Mouse (Mus musculus) ZHBTc4 (cell line): ENCODE measurements at regions not wholly inside any gene's neighbourhood (a gene's known extent, or its start where the extent isn't known, plus 50 kb on each side); places are given as distances from the start of the nearest gene placed in this dataset.

Experiments
- DNase-seq: peaks from one replicate; pipeline ENCODE4 v3.0.0-alpha.2; 2011; ENCODE audit warnings: low read depth, low spot score

DNA sequence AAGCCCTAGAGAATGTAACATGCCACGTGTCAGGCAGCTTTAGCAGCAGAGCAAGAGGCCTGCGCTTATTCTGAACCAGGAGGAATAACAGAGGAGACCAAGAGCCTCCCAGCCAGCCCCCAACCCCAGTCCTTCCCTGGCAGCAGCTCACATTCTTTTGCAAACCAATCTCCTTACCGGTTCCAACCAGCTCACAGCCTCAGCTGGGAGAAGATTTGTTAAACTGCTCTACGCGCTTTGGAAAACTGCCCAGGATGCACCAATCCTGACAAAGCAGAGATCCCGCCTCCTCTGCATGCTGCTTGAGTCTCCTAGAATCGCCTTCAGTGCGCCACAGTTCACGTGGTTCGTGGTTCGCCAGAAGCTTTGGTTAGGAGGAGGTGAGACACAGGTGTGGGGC is 51.8 kb downstream of the Gm9376 start:
- DNase-seq: peak; percentile 97

- DNase-seq: no peak
Observed at GRCm38 (mm10) chr14:118320101-118320500, 53.3 kb downstream of the Gm9376 start.

DNA sequence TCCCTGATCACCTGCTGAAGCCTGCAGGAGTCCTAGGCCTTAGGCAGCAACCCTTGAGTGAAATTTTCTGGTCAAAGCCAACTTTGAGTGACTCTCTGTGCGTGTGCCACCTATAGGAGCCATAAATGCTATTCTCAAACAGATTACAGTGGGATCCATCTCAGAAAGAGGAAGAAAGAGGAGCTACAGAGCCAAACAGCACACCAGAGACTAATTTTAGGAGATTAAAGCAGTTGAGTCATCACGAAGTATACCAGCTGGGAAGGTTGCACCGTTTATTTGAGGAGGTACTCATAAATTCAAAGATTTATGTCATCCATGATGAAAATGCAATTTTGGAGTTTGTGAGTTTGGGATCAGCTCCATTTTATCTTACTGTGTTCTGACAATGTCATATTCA is 54.3 kb downstream of the Gm9376 start:
- no peak for DNase-seq

- DNase-seq: no peak
Observed at GRCm38 (mm10) chr14:118322003-118322821, 55.5 kb downstream of the Gm9376 start.

DNA sequence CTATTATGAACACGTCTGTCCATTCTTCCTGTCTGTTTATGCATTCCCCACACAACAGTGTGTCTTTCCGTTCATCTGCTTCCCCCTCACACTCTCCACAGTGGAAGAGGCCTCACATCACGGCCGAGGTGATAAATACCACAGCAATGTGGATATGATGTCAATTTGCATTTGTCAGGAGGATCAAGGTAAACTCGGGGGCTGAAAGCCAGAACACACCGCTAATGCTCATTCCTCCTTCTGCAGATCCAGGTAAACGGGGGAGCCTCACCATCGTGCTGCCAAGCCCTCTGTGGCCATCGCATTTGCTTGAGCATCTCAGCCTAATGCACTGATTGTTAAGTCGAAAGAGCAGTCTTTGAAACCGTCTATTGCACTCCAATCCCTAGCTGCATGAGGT is 56.1 kb downstream of the Gm9376 start:
- no peak for DNase-seq

DNA sequence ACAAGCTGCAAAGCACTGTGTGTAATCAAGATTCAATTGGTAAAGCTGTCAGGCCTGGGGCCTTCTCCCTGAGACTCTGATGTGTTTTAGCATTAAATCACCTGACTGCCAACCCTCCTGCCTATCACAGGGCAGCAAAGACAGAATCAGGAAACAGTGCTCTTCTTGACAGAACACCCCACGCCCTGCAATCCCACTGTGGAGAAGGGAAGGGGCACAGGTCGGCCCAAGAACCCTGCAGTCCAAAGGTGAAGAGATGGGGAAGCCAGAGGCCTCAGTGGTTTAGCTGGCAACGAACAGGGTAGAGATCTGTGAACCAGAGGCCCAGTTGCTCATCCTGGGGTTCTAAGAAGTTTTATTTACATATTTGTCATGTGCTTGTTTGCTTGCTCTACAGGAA is 71.3 kb downstream of the Gm9376 start:
- DNase-seq: no peak

DNA sequence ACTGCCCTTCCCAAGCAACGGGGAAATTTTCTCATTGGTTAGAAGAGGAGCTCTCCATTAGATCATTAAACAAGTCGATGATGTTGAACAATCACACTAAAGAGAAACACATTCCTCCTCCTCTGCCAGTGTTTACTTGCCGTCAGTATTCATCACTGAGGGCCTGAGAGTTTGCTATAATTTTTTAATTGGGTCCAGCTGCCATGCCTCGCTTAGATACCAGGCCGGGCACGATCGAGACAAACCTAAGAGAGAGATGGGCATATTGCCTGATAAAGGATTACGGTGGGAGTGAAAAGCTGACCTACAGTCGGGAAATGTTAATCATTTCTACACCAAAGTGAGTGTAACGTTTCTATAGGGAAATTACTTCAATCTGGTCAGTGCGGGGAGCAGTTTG is 96.2 kb downstream of the Gm9376 start:
- no peak for DNase-seq

DNA sequence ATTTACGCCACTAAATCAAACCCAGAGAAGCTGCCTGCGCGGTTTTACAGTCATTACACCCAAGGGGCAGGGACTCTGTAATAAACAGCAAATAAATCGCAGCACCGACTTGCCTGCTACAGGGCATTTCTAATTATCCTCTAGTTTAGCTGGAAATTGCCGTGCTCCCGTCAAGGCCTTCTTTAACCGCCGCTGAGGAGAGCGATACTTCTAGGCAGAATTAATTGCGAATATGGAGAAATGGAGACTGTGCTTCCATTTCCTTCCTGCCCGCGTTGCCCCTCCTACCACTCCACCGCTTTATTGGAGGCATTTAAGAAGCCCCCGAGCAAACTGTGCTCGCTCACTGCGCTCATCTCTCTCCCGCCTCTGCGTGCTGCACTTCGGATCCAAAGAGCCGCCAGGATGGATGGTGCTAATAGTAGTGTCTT is 96.6 kb downstream of the Gm9376 start:
- DNase-seq: peak; percentile 50

DNA sequence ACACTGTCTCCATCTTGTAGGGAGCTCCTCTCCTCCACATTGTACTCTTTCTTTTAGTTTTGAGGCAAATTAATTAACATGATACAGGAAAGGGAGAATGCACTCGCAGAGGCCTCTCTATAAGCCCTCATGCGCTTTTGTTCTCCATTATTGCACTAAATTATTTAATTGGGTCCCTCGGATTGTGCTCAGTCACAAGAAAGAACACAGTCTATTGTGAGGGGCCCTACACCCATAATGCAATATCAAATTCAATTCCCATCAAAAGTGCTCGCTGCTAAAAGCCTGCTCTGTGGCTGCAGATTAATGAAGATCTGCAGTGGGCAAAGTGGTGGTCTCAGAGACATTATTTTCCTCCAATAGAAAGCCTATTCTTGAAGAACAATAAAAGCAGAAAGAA is 99.8 kb downstream of the Gm9376 start:
- DNase-seq: no peak

- DNase-seq: peak; percentile 97
Observed at GRCm38 (mm10) chr14:118368619-118369431, 102.1 kb downstream of the Gm9376 start.

- DNase-seq: no peak
Observed at GRCm38 (mm10) chr14:118371336-118371735, 104.6 kb downstream of the Gm9376 start.

GRCm38 (mm10) chr14:118374819-118375520 is 108.2 kb downstream of the Gm9376 start:
- DNase-seq: peak; percentile 75

- DNase-seq: no peak
Observed at GRCm38 (mm10) chr14:118375641-118376040, 108.9 kb downstream of the Gm9376 start.

DNA sequence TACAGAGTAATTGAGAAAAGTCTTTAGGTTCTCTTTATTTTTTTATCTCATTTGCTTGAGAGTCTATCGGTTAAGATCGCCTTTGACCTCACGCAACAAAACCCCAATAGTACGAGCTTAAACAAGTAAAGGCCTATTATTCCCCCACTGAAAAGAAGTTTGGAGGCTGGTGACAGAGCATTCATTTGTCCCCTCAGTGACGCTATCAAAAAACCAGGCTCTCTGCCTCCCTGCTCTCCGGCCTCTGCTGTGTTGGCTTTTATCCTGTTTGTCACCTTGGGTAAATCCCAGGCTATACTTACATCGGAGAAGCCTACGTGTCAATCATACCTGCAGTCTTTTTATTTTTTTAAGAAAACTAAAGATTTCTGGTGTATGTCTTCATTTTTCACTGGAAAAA is 112.9 kb downstream of the Gm9376 start:
- DNase-seq: no peak

DNA sequence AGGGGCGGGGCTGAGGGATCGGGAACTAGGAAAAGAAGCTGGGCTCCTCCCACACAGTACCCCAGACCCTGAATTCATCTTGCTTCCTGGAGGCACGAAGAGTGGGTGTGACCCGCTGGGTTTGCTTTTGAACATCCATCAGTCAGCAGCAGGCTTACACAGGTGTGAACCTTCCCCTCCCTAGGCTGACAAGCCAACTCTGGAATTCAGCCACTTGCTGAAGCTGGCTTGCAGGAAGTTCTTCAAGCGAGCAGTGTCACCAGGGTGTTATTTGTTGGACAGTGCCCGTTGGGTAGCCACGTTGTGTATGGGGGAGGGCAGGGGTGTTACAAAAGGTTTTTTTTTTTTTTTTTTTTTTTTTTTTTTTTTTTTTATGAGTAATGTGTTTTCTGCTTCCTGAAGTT is 118.8 kb downstream of the Gm9376 start:
- DNase-seq: peak; percentile 93

GRCm38 (mm10) chr14:118388061-118388460 is 121.3 kb downstream of the Gm9376 start:
- no peak for DNase-seq

- no peak for DNase-seq
Observed at GRCm38 (mm10) chr14:118390790-118391189, 124.0 kb downstream of the Gm9376 start.

DNA sequence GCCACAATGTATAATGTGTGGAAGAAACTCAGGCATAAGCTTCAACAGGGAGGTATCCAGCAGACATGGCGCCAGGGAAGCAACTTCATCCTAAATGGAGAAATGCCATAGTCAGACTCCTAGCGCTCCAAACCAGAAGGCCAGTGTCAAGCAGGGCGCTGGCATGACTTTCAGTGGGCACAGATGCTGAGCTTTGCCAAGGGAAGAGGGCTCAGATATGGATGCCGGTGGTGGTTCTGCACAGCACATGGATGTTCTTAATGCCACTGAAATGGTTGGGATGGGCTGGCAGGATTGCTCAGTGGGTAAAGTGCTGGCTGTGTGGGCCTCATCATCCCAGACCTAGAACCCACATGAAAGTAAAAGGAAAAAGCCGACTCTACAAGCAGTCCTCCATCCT is 124.8 kb downstream of the Gm9376 start:
- DNase-seq: no peak

GRCm38 (mm10) chr14:118393676-118394075 is 126.9 kb downstream of the Gm9376 start:
- peak; percentile 77 for DNase-seq

DNA sequence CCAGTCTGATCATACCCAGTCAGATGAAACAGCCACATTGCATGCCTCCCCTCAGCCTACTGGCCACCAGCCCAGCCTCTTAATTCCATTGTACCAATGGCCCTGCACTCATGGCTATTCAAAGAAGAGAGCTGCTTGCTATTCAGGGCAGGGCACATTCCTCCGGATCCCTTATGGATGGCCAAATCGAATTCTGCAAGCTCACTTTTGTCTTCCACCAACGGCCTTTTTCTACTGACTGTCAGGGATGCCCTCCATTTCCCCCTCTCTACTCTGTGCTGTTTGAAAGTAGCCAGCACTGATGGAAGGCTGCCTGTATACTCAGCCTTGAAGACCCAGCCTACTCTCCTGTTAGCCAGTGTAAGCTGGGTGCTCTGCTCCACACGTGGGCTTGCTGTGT is 147.5 kb downstream of the Gm9376 start:
- DNase-seq: peak; percentile 85

DNA sequence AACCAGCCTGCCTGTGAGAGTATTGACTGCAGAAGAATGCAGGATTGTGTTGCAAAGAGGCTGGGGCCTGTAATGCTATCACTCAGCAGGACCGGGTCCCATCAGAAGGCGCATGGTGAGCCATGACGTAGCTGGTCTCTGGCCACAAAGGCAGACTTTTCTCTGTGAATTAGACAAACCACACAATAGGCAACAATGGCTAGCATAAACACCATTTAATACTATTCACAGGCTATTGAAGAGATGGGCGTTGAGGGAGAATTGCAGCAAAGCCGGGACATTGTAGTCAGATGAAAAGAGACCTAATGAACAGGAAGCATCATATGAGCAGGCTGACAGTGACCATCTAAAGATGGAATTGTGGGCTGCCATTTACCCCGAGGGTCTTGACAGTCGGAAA is 149.4 kb downstream of the Gm9376 start:
- DNase-seq: peak; percentile 95
